Mouse (Mus musculus): Measurements from ENCODE around the gene Mlana. TPM values are rescaled to one million over a fixed set of nuclear protein-coding genes. Genes with fewer than 3 reads are reported as not detected.

Mlana gene
- polyA plus RNA-seq, 1 experiment from 2014 or later: 0.30 TPM

- H3K9me3 ChIP-seq (replicated peaks; ENCODE audit: control insufficient read depth, low read length): no peaks in the 10 kb centered on the region
- H3K27ac ChIP-seq (ENCODE audit: low read depth, low read length): no peak overlapping the region
- H3K4me1 ChIP-seq (ENCODE audit: control insufficient read depth, insufficient read depth, low read length): no peaks in the 10 kb centered on the region
- peaks cover 13% of the 10 kb centered on the region; the same call in 1 of the 2 replicates for H3K27me3 ChIP-seq (ENCODE audit: control insufficient read depth, insufficient read depth, low read length)
- no peak overlapping the region for H3K4me2 ChIP-seq
- no peak for ATAC-seq (replicated peaks; ENCODE audit: insufficient number of reproducible peaks, low FRiP score, low TSS enrichment)
- no peaks in the 10 kb centered on the region for H3K36me3 ChIP-seq (ENCODE audit: control insufficient read depth, insufficient read depth, low read length)
- 89% methylated on average over 4 of the region's 4 CpGs for WGBS (ENCODE audit: insufficient replicate concordance)
- no peak overlapping the region for H3K9ac ChIP-seq (ENCODE audit: low read depth, low read length)
- no peak overlapping the region for H3K4me3 ChIP-seq (ENCODE audit: low read depth, low read length)
These were observed 38.8 kb upstream of the Mlana start for GRCm38 (mm10) chr19:29658836-29659235.

GRCm38 (mm10) chr19:29659705-29660104, 37.9 kb upstream of the Mlana start:
- no peak for ATAC-seq (replicated peaks; ENCODE audit: insufficient number of reproducible peaks, low FRiP score, low TSS enrichment)
- no peaks in the 10 kb centered on the region for H3K9me3 ChIP-seq (replicated peaks; ENCODE audit: control insufficient read depth, low read length)
- no peak overlapping the region for H3K4me2 ChIP-seq
- WGBS (ENCODE audit: insufficient replicate concordance): 65% methylated on average over 6 of the region's 6 CpGs
- H3K27ac ChIP-seq (ENCODE audit: low read depth, low read length): no peak overlapping the region
- H3K36me3 ChIP-seq (ENCODE audit: control insufficient read depth, insufficient read depth, low read length): no peaks in the 10 kb centered on the region
- H3K4me3 ChIP-seq (ENCODE audit: low read depth, low read length): no peak overlapping the region
- H3K9ac ChIP-seq (ENCODE audit: low read depth, low read length): no peak overlapping the region
- no peaks in the 10 kb centered on the region for H3K4me1 ChIP-seq (ENCODE audit: control insufficient read depth, insufficient read depth, low read length)
- peaks cover 18% of the 10 kb centered on the region for H3K27me3 ChIP-seq (ENCODE audit: control insufficient read depth, insufficient read depth, low read length)

GRCm38 (mm10) chr19:29660835-29661764, 36.5 kb upstream of the Mlana start:
- H3K27ac ChIP-seq (ENCODE audit: low read depth, low read length): no peak overlapping the region

GRCm38 (mm10) chr19:29661974-29662580, 35.5 kb upstream of the Mlana start:
- H3K36me3 ChIP-seq (ENCODE audit: control insufficient read depth, insufficient read depth, low read length): no peaks in the 10 kb centered on the region
- H3K27me3 ChIP-seq (ENCODE audit: control insufficient read depth, insufficient read depth, low read length): peaks cover 12% of the 10 kb centered on the region
- no peak overlapping the region for H3K4me3 ChIP-seq (ENCODE audit: low read depth, low read length)
- H3K9me3 ChIP-seq (replicated peaks; ENCODE audit: control insufficient read depth, low read length): no peaks in the 10 kb centered on the region
- 74% methylated on average over 6 of the region's 6 CpGs for WGBS (ENCODE audit: insufficient replicate concordance)
- H3K4me1 ChIP-seq (ENCODE audit: control insufficient read depth, insufficient read depth, low read length): peaks cover 3% of the 10 kb centered on the region; the same call in 1 of the 2 replicates
- ATAC-seq (replicated peaks; ENCODE audit: insufficient number of reproducible peaks, low FRiP score, low TSS enrichment): no peak
- no peak overlapping the region for H3K4me2 ChIP-seq
- H3K27ac ChIP-seq (ENCODE audit: low read depth, low read length): no peak overlapping the region
- no peak overlapping the region for H3K9ac ChIP-seq (ENCODE audit: low read depth, low read length)

More at GRCm38 (mm10) chr19:29660835-29661764, 36.5 kb upstream of the Mlana start:
- peaks cover 18% of the 10 kb centered on the region for H3K27me3 ChIP-seq (ENCODE audit: control insufficient read depth, insufficient read depth, low read length)
- WGBS (ENCODE audit: insufficient replicate concordance): 79% methylated on average over 10 of the region's 10 CpGs
- no peak overlapping the region for H3K4me3 ChIP-seq (ENCODE audit: low read depth, low read length)
- no peaks in the 10 kb centered on the region for H3K4me1 ChIP-seq (ENCODE audit: control insufficient read depth, insufficient read depth, low read length)
- H3K9ac ChIP-seq (ENCODE audit: low read depth, low read length): no peak overlapping the region
- no peaks in the 10 kb centered on the region for H3K9me3 ChIP-seq (replicated peaks; ENCODE audit: control insufficient read depth, low read length)
- ATAC-seq (replicated peaks; ENCODE audit: insufficient number of reproducible peaks, low FRiP score, low TSS enrichment): no peak
- H3K4me2 ChIP-seq: no peak overlapping the region
- no peaks in the 10 kb centered on the region for H3K36me3 ChIP-seq (ENCODE audit: control insufficient read depth, insufficient read depth, low read length)

GRCm38 (mm10) chr19:29663780-29664179, 33.8 kb upstream of the Mlana start:
- no peak for ATAC-seq (replicated peaks; ENCODE audit: insufficient number of reproducible peaks, low FRiP score, low TSS enrichment)
- Histone ChIP-seq H3K27me3 (ENCODE audit: control insufficient read depth, insufficient read depth, low read length) (peaks cover 12% of the 10 kb centered on the region), H3K4me3 (ENCODE audit: low read depth, low read length) (no peak overlapping the region), H3K36me3 (ENCODE audit: control insufficient read depth, insufficient read depth, low read length) (no peaks in the 10 kb centered on the region), H3K9ac (ENCODE audit: low read depth, low read length) (no peak overlapping the region), H3K4me1 (ENCODE audit: control insufficient read depth, insufficient read depth, low read length) (peaks cover 4% of the 10 kb centered on the region; the same call in 1 of the 2 replicates), H3K4me2 (no peak overlapping the region), H3K27ac (ENCODE audit: low read depth, low read length) (no peak overlapping the region), H3K9me3 (replicated peaks; ENCODE audit: control insufficient read depth, low read length) (no peaks in the 10 kb centered on the region)
- WGBS (ENCODE audit: insufficient replicate concordance): 72% methylated on average over 8 of the region's 8 CpGs

GRCm38 (mm10) chr19:29664934-29665333, 32.7 kb upstream of the Mlana start:
- no peaks in the 10 kb centered on the region for H3K9me3 ChIP-seq (replicated peaks; ENCODE audit: control insufficient read depth, low read length)
- no peak for ATAC-seq (replicated peaks; ENCODE audit: insufficient number of reproducible peaks, low FRiP score, low TSS enrichment)
- peaks cover 4% of the 10 kb centered on the region; the same call in 1 of the 2 replicates for H3K4me1 ChIP-seq (ENCODE audit: control insufficient read depth, insufficient read depth, low read length)
- H3K27me3 ChIP-seq (ENCODE audit: control insufficient read depth, insufficient read depth, low read length): peaks cover 17% of the 10 kb centered on the region
- H3K36me3 ChIP-seq (ENCODE audit: control insufficient read depth, insufficient read depth, low read length): no peaks in the 10 kb centered on the region
- H3K9ac ChIP-seq (ENCODE audit: low read depth, low read length): no peak overlapping the region
- H3K4me3 ChIP-seq (ENCODE audit: low read depth, low read length): no peak overlapping the region
- WGBS (ENCODE audit: insufficient replicate concordance): 72% methylated on average over 5 of the region's 5 CpGs
- no peak overlapping the region for H3K4me2 ChIP-seq
- H3K27ac ChIP-seq (ENCODE audit: low read depth, low read length): no peak overlapping the region

GRCm38 (mm10) chr19:29666164-29666563, 31.5 kb upstream of the Mlana start:
- Histone ChIP-seq H3K4me3 (ENCODE audit: low read depth, low read length) (no peak overlapping the region), H3K4me2 (no peak overlapping the region), H3K4me1 (ENCODE audit: control insufficient read depth, insufficient read depth, low read length) (peaks cover 4% of the 10 kb centered on the region; the same call in 1 of the 2 replicates), H3K9ac (ENCODE audit: low read depth, low read length) (no peak overlapping the region), H3K36me3 (ENCODE audit: control insufficient read depth, insufficient read depth, low read length) (no peaks in the 10 kb centered on the region), H3K9me3 (replicated peaks; ENCODE audit: control insufficient read depth, low read length) (no peaks in the 10 kb centered on the region), H3K27me3 (ENCODE audit: control insufficient read depth, insufficient read depth, low read length) (peaks cover 17% of the 10 kb centered on the region), H3K27ac (ENCODE audit: low read depth, low read length) (no peak overlapping the region)
- no peak for ATAC-seq (replicated peaks; ENCODE audit: insufficient number of reproducible peaks, low FRiP score, low TSS enrichment)
- WGBS (ENCODE audit: insufficient replicate concordance): 63% methylated on average over 4 of the region's 4 CpGs

- Histone ChIP-seq H3K9me3 (replicated peaks; ENCODE audit: control insufficient read depth, low read length) (no peaks in the 10 kb centered on the region), H3K4me1 (ENCODE audit: control insufficient read depth, insufficient read depth, low read length) (peaks cover 4% of the 10 kb centered on the region; the same call in 1 of the 2 replicates), H3K36me3 (ENCODE audit: control insufficient read depth, insufficient read depth, low read length) (no peaks in the 10 kb centered on the region), H3K9ac (ENCODE audit: low read depth, low read length) (no peak overlapping the region), H3K4me3 (ENCODE audit: low read depth, low read length) (no peak overlapping the region), H3K27ac (ENCODE audit: low read depth, low read length) (no peak overlapping the region), H3K4me2 (no peak overlapping the region), H3K27me3 (ENCODE audit: control insufficient read depth, insufficient read depth, low read length) (peaks cover 13% of the 10 kb centered on the region)
- 52% methylated on average over 5 of the region's 5 CpGs for WGBS (ENCODE audit: insufficient replicate concordance)
- ATAC-seq (replicated peaks; ENCODE audit: insufficient number of reproducible peaks, low FRiP score, low TSS enrichment): no peak
These were observed 30.5 kb upstream of the Mlana start for GRCm38 (mm10) chr19:29666965-29667594.

Data from heart, embryonic 11.5 days (tissue).